Mouse (Mus musculus) lung, adult 18-20 months (tissue): ENCODE measurements at regions not wholly inside any gene's neighbourhood (a gene's known extent, or its start where the extent isn't known, plus 50 kb on each side); places are given as distances from the start of the nearest gene placed in this dataset.

Experiments
- DNase-seq, 2 experiments: peaks; one replicate each; pipeline ENCODE4 v3.0.0; 2022; ENCODE audit warnings: mixed read lengths in 2 of 2

DNA sequence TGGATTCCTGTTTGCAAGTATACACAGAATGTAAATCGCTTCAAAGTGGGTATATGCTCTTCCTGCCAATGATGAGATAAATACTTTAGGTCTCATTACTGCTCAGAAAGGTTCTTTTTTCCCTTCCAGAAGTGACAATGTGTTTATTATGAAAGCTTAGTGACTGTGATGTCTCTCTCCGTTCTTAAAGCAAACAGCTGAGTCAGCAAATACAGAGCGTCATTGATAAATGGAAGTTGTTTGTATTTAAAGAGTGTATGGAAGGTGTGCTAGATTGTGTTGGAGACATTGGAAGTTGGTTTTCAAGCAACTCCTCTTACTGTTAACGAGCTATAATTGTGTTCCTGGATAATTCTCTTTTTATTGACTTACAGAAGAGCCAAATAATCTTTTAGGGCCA is 408.0 kb downstream of the Prr30 start:
- DNase-seq, result no peak

DNA sequence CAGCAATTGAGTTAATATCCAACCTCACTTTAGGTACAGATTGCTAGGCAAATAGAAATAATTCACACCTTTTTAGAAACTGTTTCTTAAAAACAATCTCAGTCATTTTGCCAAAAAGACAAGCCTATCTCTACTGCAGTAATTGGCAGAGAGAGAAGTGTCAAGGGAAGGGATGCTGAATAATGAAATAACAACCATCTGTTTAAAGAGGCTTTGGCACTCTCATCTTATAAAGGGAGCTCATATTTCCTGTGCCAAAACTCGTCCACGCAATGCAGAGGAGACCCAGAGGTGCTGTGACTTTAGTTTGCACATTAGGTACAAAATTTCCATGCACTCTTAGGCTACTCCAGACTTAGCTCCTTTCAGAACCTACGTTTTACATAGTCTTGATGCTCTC is 418.2 kb downstream of the Prr30 start:
- DNase-seq, result no peak

DNA sequence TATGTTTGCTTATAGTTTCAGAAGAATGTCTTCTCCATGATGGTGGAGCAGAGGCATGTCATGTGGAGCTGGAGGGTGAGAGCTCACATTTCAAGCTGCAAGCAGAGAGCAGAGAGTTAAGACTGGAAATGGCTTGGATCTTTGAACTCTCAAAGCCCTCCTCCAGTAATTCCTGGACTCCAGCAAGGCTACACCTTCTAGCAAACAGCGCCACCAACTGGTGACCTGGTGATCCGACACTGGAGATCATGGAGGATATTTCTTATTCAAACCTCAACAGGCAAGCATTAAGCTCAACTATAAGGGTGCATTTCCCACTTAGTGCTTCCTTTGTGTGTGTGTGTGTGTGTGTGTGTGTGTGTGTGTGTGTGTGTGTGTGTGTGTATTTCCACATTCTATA is 446.2 kb downstream of the Prr30 start:
- no peak for DNase-seq

DNA sequence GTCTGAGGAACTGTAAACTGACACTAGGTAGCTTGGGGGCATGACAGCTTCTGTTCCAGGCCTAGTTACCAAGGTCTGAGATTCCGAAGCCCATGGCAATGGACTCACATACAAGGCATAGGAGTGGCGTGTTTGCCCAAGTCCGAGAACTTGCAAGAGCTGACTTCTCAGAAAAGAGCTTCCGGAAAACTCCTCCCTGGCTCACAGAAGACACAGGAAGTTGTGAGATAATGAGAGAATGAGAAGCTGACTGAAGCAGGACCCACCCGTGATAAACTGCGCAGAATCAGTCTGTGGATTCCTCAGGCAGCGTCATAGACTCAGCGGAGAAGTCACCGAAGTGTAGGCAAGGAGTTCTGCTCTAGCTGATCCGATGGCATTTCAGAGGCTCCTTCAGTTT is 447.4 kb downstream of the Prr30 start:
- no peak for DNase-seq

DNA sequence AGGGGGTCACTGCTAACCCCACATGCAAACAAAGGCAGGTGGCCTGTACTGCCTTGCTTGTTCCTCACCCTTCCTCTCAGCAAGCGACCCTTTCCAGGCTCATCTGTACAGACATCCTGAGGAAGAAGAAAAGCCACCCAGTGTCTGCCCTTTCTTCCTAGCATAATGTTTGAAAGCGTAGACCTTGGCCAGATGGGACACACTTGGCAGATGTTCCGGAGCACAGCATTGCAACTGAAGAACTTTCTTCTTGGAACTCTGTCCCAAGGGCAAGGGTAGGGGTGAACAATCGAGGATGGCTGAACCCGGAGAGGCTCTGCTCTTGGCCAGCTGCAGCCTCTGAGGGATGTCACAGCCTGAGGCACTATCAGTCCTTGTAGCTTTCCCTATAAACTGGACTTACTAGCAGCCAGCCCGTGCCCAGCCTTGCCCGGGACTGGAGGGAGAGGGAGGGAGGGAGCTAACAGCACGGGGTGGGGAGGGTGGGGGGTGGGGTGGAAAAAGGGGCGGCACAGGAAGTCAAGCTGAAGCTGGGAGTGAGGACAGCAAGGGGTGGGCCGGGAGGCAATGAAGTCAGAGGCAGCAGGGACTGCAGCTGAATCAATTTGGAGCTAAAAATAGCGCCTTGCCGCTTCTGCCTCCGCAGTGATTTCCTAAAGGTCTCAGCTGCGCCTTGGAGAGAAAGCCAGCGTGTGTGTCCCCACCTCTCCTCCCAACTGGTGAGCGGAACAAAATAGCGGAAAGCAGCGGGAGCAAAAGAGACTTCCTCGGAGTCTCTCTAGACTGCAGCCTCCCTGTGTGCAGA is 450.2 kb downstream of the Prr30 start:
- DNase-seq, result peak; percentile 31 to 45

DNA sequence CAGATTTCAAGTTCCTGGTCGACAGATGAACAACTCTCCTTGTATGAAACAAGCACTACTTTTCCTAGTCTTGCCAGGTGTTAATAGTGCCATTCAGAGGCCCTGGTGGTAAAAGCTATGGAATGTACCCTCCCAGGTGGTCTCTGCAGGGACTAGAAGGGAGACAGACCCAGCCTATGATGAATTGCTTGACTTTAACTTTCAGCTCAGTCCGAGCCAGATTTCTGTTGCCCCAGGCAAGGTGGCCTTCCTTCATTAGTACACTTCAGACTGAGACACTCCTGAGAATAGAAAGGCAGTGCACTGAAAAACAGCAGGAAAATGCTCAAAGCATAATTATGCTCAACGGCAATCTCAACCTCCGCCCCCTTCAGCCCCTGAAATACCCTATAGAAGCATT is 450.8 kb upstream of the Klf12 start:
- DNase-seq, result no peak

DNA sequence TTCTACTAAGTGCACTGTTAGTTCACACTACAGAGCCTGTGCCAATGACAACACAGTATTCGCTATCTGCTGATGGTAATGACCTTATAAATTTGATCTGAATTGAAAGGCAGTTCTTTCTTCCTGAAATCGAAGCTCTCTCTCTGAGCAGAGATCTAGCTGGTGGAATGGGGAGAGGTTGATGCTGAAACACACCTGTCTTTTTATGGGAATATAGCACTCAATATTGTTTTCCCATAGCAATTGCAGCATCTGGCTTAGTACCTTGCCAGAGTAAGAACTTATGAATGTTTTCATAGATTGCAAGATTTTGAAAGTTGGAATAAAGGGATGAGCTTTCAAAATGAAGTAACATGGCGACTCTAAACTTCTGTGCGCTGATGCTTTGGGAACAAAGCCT is 444.0 kb upstream of the Klf12 start:
- DNase-seq, result no peak

DNA sequence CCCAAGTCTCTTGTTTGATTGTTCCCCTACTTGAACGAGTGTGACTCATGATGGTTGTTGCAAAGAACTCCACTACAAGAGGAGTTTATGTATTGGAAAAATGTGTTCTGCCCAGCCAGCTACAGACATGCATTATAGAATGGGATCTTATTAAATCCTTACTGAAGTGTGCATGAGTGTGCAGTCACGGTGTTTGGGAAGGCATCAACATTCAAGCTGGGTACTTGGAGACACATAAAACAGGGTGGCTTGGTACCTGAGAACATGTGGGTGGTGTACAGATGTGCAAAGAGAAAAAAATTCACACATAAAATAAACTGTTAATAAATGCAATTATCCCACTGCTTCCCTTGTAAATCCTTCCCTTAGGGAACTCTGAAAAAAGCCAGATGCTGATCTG is 443.2 kb upstream of the Klf12 start:
- DNase-seq, result no peak

DNA sequence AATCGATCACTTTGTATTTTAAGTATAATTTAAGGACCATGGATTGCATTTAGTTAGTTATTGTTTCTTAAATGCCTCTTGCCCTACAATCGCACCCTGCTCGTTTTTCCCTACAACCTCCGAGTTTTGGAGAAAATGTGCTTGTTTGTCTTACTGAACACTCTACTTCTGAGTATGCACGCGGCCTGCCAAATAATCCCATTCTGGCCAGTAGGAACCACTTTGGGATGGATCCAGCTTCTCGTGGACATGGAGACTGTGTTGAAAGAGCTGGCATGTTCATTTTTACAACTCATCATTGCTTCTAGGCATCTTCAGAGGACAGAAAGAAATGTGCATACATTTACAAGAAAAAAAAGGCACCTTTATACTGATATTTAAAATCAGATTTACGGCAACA is 440.5 kb upstream of the Klf12 start:
- DNase-seq, result peak in 1 of 2 experiments; percentile 3

DNA sequence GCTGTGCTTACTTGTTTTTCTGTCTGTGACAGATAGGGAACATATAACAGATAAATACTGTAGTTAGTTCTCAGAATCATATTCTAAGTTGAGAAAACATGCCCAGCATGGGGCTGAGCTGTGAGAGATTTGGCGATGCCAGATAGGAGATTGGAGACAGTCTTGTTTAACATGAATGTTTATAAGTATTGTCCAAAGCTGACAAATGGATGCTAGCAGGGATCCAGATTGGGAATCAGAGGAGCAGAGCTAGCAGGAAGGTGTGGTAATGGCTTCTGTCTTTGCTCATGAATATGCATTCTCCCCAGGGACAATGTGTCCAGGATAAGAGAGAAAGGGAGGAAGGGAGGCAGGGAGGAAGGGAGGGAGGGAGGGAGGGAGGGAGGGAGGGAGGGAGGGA is 436.2 kb upstream of the Klf12 start:
- no peak for DNase-seq

DNA sequence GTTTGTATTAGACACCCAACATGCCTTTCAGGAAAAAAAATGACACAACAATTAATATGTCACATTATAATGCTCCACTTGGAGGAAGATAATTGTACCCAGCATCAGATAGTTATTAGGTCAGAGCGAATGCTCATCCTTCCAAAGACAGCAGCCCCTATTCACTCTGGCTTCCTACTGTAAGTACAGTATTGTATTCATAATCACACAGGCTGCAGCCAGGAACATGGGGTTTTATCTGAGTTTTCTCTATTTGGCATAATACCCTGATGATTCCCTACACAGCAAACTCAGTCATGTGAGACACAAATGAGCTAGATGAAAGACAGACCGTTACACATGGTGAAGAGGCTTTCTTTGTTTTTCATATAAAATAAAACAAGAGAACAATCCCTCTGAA is 430.5 kb upstream of the Klf12 start:
- no peak for DNase-seq

DNA sequence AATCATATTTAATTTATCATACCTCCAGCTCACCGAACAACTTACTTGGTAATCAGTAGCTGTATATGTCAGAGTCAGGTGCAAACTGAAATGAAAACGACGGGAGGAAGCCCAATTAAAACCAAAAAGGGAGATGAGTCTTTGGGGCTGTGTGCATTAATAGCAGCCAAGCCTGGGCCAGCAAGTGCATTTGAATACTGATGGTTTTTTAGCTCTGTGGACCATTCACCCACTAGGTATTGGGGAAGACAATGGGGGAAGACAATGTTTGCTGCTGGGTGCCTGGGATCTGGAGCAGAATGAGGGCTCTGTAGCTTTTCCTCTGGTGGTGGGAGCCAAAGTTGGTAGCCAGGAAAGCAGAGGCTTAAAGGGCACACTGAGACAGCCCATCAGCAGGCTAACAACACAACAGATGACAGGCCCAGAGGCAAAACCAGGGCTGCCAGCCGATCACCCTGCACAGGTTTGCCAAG is 429.6 kb upstream of the Klf12 start:
- DNase-seq, result no peak

DNA sequence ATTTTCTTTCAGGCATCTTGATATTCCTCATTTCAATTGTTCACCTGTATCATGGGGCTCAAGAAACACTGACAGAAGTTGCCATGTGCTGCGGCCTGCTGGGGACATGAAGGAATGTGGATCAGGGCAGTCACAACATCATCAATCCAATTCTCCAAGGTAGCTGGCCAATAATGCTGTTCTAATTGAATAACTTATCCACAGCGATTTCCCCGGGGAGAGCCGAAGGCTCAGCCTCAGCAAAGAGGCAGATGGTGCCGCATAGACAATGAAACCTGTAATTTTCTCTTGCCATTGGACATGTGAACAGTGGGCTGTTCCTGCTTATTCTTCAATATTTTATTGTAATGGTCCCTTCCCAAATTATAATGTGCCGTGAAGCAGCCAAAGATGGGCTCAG is 429.1 kb upstream of the Klf12 start:
- DNase-seq, result no peak

DNA sequence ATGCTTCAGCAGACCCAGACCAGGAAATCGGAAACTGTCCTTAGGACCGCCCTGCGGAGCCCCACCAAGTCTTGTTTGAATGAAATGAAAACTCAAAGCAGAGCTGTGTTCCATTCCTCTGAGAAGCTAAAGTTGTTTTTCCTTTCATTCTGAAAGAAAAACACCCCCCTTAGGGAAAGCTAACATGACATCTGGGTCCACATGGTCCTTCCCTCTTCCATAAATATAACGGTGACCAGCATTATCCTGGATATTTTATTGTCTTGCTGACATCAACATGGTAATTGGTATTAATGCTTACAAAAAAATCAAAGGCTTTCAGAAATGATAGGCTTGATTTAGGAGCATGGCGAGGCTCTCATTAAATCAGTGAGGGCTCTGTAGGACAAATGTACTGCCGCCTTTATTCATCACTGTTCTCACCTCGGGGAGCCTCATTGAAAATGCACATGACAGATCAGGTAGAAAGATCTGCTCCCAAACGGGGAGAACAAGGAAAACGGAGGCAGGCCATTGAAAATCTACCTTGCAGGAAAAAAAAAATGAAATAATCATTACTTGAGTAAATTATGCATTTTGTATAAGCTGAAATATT is 381.0 kb upstream of the Klf12 start:
- DNase-seq, result no peak

DNA sequence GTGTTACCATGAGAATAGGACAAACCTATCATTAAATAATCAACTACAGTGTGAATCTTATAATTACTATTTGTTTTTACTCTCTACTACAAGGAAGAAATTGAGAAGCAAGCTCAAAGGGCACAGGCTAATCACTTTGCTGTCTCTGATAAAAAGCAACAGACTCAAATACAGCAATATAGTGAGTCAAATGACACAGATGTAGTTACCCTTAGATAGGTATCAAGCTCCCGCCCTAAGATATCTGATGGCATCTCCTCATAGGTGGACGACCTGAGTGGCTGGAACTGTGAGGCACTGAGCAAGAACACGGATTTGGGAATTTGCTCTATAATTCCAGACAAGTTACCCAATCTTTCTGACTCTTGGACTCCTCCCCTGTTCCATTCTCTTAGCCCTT is 379.7 kb upstream of the Klf12 start:
- no peak for DNase-seq

DNA sequence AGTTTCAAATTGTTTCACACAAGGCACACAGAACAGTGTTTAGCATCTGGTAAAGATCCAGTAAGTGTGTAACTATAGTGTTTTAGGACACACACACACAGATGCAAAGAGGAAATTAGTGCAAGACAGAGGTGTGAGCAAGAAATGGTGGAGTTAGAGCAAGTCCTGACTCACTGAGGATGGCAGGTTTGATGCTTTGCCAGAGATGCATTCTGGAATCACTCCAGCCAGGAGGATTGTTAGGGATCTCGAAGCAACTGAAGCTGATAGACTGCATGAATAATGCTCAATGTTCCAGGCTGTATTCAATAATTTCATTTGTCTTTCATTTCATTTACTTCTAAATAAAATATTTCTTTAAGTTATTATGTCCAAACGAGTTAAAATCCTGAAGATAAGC is 357.6 kb upstream of the Klf12 start:
- no peak for DNase-seq

DNA sequence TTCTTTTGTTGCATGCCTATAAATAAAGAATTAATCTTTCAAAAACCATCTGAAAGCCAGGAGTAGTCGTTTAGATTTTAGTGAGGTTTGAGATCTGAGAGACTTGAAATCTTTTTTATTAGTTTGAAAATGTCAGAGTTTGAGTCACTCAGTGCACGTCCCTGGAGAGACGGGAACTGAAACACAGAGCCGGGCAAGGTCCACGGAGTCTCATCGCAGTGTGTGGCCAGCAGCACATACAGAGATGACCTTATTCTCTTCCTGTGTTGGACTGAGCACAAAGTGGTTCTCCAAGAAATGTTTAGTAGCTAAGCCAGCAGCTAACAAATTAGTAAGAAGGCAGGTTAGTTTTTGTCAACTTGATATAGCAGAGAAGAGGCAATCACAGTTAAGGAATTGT is 350.0 kb upstream of the Klf12 start:
- DNase-seq, result no peak

DNA sequence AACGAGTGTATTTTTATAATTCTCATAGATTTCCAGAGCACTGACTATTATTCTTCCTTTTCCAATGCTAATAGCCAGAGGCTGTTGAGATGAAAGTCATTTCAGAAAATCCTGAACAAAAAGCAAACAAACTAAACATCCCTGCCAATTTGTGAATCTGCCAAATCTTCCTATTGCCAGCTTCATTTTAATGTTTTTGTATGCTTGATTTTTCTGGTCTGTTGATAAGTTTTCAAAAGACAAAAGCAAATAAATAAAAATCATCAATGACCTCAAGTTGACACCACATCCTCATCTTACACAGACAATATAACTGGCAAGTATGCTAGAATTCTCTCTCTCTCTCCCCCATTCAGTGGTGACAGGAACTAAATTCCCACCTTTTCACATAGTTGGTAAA is 347.2 kb upstream of the Klf12 start:
- no peak for DNase-seq

DNA sequence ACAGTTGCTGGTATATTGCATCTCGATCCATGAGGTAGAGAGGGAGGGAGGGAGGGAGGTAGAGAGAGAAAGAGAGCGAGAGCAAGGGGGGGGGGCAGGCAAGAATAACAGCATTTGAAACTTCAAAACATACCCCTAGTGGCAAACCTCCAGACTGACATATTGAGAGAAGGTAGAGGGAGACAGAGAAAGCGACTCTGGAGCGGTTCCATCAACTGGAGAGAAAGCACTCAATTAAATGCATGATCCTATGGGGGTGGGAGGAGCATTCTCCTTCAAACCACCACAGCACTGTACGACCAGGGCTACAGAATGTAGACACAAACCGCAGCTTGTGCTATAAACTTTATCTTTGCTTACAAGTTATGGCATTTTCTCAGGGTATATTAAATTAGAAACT is 345.7 kb upstream of the Klf12 start:
- no peak for DNase-seq

DNA sequence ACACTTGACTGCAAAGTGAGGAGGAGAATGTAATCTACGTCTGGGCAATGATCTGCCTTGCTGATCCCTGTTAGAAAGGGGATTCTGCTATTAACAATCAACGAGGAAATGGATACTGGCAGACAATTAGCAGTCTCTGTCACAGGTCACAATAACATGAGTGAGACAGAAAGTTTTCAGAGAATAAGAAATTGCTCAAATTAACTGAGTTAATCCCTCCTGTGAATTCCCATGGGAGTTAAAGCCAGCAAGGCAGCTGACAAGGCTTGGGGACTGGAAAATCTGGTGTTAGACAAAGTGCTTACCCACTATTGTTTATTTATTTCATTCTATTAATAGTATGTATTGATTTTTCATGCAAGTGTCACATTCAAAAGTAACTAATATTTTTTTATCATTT is 343.0 kb upstream of the Klf12 start:
- DNase-seq, result no peak

DNA sequence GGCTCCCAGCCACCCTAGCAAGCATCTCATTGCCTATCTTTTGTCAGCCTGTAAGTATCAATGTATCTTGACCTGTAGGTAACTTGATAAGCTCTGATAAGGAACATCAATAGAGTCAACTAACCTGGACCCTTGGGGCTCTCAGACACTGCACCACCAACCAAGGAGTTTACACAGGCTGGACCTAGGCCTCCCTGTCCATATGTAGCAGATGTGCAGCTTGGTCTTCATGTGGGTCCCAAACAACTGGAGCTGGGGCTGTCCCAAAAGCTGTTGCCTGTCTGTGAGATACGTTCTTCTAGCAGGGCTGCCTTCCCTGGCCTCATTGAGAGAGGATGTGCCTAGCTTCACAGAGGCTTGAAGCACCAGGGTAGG is 335.2 kb upstream of the Klf12 start:
- DNase-seq, result no peak

DNA sequence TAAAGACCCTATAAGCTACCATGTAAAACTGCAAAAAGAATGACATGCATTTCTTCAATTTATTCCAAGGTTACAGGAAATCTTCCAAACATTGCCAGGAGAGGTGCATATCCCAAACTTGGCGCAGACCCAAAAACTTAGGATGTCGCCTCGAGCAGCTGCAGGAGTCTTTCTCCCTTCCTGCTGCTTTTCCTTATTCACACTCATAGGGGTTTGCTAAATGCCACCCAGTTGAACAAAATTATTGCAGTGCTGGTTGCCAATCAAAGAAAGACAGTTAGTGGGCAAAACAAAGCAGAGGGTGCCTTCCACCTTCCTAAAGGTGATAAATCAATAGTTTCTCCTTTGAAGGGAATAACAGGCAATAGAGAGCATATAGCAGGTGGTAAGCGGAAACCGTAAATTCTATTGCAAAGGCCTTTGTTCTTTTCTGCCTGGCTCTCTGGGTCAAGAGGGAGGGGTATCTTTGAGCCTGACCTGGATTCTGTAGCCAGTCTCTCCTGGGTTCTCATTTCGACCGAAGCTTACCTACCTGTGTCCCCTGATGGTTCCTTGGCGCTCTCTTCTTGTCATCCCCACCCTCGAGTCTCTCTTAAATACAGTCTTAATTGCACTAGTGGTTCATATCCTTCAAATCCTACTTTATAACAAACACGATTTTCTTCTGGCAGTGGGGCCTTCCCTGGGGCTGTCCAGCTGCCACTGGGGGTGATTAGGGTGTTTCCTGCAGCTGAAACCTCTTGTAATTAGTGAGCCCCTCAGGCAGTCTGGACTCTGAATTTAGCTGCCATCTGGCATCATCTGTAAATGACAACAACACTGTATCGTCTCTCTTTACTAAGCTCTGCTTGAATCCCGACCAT is 334.5 kb upstream of the Klf12 start:
- DNase-seq, result no peak

DNA sequence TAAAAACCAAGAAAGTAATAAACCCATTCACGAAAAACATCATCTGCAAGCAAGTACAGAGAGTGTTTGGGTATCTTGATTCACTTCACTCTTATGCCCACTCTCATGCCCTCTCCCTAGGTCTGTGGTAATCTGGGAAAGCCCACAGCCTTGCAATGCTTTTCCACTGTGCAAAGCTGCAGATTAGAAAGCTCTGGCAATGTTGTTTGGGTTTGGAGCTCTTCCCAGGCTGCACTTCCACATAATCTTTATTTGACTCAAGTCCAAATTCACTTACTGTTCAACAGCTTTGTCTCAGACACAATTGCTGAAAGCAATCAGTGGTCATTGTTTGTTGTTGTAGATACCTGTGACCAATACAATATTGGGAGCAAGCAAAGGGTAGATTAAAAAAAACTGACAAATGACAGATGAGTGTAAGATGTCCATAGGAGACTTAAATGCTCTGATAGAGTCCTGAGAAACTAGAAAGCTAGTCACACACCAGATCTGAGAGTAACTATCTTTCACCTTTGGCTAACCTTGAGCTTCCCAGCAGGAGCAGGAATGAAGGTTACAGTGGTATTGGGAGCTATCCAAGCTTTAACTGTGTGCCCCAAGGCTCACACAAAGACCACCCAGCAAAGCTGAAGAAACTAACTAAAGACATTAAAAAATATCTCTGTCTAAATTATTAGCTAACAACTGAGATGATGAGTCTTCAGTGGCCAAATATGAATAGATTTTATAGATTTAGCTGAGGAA is 325.7 kb upstream of the Klf12 start:
- no peak for DNase-seq
